Mouse (Mus musculus) cerebellum, postnatal 25 days (tissue): ENCODE results near the gene Oxct1.

Source experiments
- DNase-seq, 2 experiments: peaks; one replicate each; pipeline ENCODE4 v3.0.0; 2021; ENCODE audit warnings: mixed read lengths in 2 of 2

Gene Oxct1

GRCm38 (mm10) chr15:4026231-4026773 lies at the start of gene Oxct1:
Gene Oxct1, plus strand, starts transcription at chr15:4026383.
- peak; percentile 94 to 95 for DNase-seq

DNA sequence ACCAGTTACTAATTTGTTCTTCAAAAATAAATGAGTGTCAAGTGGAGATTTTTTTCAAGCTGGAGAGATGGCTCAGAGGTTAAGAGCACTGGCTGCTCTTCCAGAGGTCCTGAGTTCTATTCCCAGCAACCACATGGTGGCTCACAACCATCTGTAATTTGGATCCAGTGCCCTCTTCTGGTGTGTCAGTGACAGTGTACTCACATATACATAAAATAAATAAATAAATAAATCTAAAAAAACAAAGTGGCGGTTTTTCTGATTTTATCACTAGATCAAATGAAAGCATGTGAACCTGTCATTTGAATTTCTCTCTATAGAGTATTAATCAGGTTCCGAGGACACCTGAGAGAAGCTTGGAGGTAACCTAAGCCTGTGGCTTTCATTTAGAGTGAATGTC lies 47.9 kb upstream of the Oxct1 start:
- DNase-seq = no peak

GRCm38 (mm10) chr15:3979061-3979848 lies 46.9 kb upstream of the Oxct1 start, which contains the start of gene Fbxo4:
Gene Fbxo4, minus strand, starts transcription at chr15:3979573.
- peak; percentile 89 to 92 for DNase-seq

GRCm38 (mm10) chr15:3979871-3980270 lies 46.3 kb upstream of the Oxct1 start:
- no peak for DNase-seq

GRCm38 (mm10) chr15:3982732-3983131 lies 43.5 kb upstream of the Oxct1 start:
- no peak for DNase-seq

DNA sequence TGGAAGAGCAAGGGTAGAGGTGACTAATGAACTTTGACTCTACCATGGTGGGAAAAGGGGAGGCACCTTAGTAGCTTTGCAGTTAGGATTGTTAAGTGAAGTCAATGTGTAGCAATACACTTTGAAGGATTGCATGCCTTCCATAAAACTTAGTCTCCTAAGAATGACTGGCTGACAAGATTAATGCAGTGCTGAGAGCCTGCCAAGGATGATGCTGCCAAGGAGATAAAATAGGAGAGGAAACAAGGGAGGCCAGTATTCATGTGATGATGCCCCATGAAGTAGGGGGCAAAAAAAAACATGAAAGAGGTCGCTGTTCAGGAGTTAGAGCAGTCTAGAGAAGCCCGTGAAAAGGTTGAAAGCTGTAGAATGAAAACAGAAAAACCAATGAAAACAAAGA lies 41.3 kb upstream of the Oxct1 start:
- no peak for DNase-seq

DNA sequence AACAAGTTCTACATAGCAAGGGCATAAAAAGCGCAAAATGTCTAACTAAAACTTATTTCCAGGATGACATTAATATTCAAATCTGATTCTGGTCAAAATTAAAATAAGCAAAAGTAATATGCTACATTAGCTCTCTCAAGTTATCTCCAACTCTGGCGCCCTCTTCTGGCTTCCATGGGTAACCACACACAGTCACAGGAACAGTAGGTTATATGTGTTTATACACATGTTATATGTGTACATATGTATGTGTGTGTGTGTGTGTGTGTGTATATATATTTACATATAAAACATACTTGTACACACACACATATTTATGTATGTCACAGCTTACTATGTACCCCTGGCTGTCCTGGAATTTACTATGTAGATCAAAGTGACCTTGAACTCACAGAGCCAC lies 38.2 kb upstream of the Oxct1 start:
- peak in 1 of 2 experiments; percentile 47 for DNase-seq

GRCm38 (mm10) chr15:3994852-3995447 lies 31.2 kb upstream of the Oxct1 start:
- DNase-seq = no peak

- DNase-seq = peak; percentile 98 to 99
These were observed 30.5 kb upstream of the Oxct1 start, which contains the start of gene AW549877 for GRCm38 (mm10) chr15:3995448-3996266. Gene AW549877, minus strand, starts transcription at chr15:3995744.

GRCm38 (mm10) chr15:3996267-3997010 lies 29.7 kb upstream of the Oxct1 start:
- DNase-seq = no peak

GRCm38 (mm10) chr15:3999144-3999543 lies 27.0 kb upstream of the Oxct1 start:
- DNase-seq = no peak

GRCm38 (mm10) chr15:4000536-4000935 lies 25.6 kb upstream of the Oxct1 start:
- DNase-seq = no peak

DNA sequence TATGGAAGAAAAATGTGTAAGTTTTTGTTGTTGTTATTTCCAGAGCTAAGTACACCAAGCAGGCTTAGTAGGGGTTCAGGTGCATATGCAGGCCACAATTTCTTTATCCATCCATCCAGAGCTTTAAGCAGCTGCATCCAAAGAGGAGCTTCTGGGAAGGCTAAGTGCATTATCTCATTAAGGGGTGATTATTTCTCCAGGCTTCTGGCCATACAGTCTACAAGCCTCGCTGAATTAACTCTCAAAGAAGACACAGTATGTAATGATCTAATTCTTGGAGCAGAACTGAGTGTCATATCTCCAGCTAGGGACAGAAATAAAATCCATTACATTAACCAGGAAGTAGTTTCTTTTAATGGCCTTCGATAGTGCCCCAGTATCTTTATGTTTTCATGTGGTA lies 12.3 kb upstream of the Oxct1 start:
- DNase-seq = no peak

GRCm38 (mm10) chr15:4020711-4021110 lies 5.5 kb upstream of the Oxct1 start:
- no peak for DNase-seq

DNA sequence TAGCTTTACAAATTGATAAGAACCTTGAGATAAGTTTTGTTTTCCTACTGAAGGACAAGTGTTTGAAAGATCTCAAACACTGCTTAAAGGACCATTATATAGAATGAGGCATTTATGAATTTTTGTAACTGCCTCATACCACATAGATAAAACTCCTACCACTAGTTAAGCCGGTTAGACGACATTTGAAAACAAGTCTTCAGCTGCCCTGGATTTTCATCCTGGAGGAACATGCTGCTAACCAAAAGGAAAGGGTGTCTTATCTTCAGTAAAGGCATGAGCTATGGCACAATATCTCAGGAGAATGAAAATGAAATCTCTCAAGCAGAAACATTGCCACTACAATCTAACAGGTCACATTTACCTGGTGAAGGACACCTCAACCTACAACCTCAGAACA lies 2.4 kb upstream of the Oxct1 start:
- no peak for DNase-seq

- DNase-seq = no peak
These were observed 1.3 kb upstream of the Oxct1 start for GRCm38 (mm10) chr15:4024726-4025507.

DNA sequence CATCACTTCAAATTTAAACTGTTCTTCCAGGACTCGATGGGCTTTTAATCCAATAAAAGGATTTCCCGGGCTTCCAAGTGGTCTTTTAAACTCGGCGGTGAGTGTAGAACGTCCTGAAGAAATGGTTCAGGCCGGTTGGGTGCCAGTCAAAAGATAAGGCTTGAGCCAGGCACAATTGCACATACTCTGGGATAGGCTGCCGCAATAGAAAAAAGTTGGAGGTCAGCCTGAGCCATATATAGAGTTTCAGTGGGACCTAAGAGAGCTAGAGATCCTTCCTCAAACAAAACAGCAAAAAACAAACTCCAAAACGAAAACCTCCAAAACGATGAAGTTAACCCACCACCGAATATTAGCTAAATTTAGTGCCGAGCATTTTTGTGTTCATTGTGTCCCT lies 677 bp upstream of the Oxct1 start:
- no peak for DNase-seq

GRCm38 (mm10) chr15:4026831-4027584 lies 825 bp downstream of the Oxct1 start:
- peak; percentile 90 to 91 for DNase-seq

DNA sequence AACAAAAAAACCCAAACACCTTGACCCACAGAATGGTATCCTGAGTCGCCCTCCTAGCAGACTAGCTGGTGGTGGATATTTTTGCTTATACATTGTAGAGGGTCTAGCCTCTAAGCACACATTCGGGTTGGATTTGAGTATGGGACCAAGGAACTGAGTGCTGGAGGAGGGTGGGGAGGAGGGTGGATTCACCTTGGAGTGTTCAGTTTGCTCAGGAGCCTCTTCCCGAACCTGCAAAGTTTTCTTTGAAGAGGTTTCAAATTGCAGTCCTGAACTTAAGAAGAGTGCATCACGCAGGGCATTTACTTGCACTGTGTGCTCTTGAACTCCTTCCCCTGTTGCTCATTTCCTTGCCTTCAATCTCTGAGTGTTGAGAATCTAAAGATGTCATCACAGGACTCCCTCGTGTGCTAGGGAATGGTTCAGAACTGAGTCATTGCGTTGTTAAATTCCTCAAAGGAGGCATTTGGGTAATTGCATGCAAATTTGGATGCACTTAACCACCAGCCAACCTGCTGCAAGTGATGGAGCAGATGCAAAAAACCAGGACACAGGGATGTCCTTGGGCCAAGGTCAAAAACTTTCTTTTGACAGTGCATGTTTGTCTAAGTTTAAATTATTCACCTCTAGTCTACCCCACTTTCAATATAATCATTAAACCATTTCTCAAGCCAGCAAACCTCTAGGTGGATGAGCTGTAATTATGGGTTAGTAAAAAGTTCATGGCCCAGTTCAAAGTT lies 1.7 kb downstream of the Oxct1 start:
- DNase-seq = no peak

GRCm38 (mm10) chr15:4028411-4028700 lies 2.2 kb downstream of the Oxct1 start:
- no peak for DNase-seq
